Mouse (Mus musculus) neural tube, embryonic 15.5 days (tissue): ENCODE data around the gene Mmel1. TPM values are rescaled to one million over a fixed set of nuclear protein-coding genes. Genes with fewer than 3 reads are reported as not detected.

Source experiments
- ATAC-seq: fragments of 200-750 bp; cut with Nextera tagmentation; 2 replicates; pipeline ENCODE4 v1.8.0; 2017; ENCODE audit warnings: mild to moderate bottlenecking, moderate TSS enrichment, moderate library complexity; ENCODE audit not compliant: low FRiP score
- H3K27ac ChIP-seq: fragments of 300-500 bp; sonication (generic); replicated peaks from 2 replicates; pipeline ENCODE4 v1.5.1; 2015; ENCODE audit warnings: mild to moderate bottlenecking, inconsistent platforms
- H3K27me3 ChIP-seq: fragments of 300-500 bp; sonication (generic); replicated peaks from 2 replicates; pipeline ENCODE4 v1.6.1; 2015; ENCODE audit warnings: inconsistent platforms
- H3K36me3 ChIP-seq: fragments of 300-500 bp; sonication (generic); 2 replicates; pipeline ENCODE4 v1.6.1; 2015; ENCODE audit warnings: inconsistent platforms
- H3K4me1 ChIP-seq: fragments of 300-500 bp; sonication (generic); 2 replicates; pipeline ENCODE4 v1.6.1; 2015; ENCODE audit warnings: inconsistent platforms
- H3K4me2 ChIP-seq: fragments of 300-500 bp; sonication (generic); 2 replicates; pipeline ENCODE4 v1.6.1; 2015; ENCODE audit warnings: inconsistent platforms, mild to moderate bottlenecking, moderate library complexity
- H3K4me3 ChIP-seq: fragments of 300-500 bp; sonication (generic); replicated peaks from 2 replicates; pipeline ENCODE4 v1.5.1; 2015; ENCODE audit warnings: mild to moderate bottlenecking, inconsistent platforms
- H3K9ac ChIP-seq: fragments of 300-500 bp; sonication (generic); replicated peaks from 2 replicates; pipeline ENCODE4 v1.6.1; 2015; ENCODE audit warnings: mild to moderate bottlenecking, inconsistent platforms
- H3K9me3 ChIP-seq: fragments of 300-500 bp; sonication (generic); replicated peaks from 2 replicates; pipeline ENCODE4 v1.6.1; 2016; ENCODE audit warnings: inconsistent platforms
- WGBS: fragments of 180-500 bp; shearing (Covaris S2); methylation state at CpG from one replicate; pipeline ENCODE4 v1.1.7; 2015; ENCODE audit warnings: mixed read lengths; 5-methylcytosine and 5-hydroxymethylcytosine counted together
- polyA plus RNA-seq: library from polyadenylated mRNA; unstranded; fragments of >200 nt; fragmentation: Nextera tagmentation; extraction: Ambion mirVana; gene quantifications from 2 replicates; pipeline ENCODE4 v1.2.1, GENCODE M21; 2015

Gene Mmel1
- polyA plus RNA-seq, 1 experiment from 2014 or later, result 0.75 TPM

- Histone ChIP-seq H3K4me3 (no peak overlapping the region), H3K9me3 (no peaks in the 10 kb centered on the region), H3K36me3 (no peaks in the 10 kb centered on the region), H3K27me3 (peaks cover 10% of the 10 kb centered on the region), H3K4me1 (peaks cover 12% of the 10 kb centered on the region), H3K9ac (no peak overlapping the region; the same call in 1 of the 2 replicates), H3K27ac (no peak overlapping the region), H3K4me2 (no peak overlapping the region)
- WGBS, result 82% methylated on average over 4 of the region's 4 CpGs
- ATAC-seq, result no peak
These were observed 15.5 kb upstream of the Mmel1 start for GRCm38 (mm10) chr4:154853881-154854280.

GRCm38 (mm10) chr4:154854676-154855345 lies 14.6 kb upstream of the Mmel1 start:
- ATAC-seq, result no peak
- Histone ChIP-seq H3K36me3 (no peaks in the 10 kb centered on the region), H3K4me2 (peak overlapping the region; percentile 84), H3K4me3 (peak overlapping the region; percentile 50), H3K27ac (no peak overlapping the region; the same call in 1 of the 2 replicates), H3K9ac (no peak overlapping the region), H3K4me1 (peaks cover 12% of the 10 kb centered on the region), H3K9me3 (no peaks in the 10 kb centered on the region), H3K27me3 (peaks cover 10% of the 10 kb centered on the region)
- 62% methylated on average over 12 of the region's 12 CpGs for WGBS

DNA sequence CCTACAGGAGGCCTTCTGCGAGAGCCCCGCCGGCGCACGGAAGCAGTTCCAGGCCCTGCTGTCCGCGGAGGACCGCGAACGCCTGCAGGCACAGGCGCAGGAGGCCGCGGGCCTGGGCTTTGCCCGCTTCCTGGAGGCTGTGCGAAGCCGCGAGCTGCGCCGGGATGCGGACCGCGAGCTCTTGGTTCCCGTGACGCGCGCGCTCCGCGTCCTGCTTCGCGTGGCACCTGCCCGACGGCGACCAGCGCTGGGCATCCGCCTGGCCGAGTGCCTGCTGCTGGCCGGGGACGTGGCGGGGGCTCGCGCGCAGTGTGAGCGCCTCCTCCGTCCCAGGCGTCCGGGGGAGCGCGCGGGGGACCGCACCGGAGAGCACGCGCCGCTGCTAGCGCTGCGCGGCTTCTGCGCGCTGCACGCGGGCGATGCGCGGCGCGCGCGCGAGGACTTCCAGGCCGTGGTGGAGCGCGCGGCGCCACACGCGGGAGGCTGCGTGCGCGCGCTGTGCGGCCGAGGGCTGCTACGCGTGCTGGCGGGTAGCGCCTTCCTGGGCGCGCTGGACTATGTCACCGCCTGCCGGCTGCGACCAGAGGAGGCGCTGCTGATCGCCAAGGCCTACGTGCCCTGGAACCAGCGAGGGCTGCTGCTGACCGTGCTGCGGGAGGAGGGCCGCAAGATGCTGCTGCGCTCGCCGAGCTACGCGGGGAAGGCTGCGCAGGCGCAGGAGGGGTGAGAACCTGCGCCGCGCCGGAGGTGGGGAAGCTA lies 13.5 kb upstream of the Mmel1 start:
- H3K4me1 ChIP-seq, result peaks cover 12% of the 10 kb centered on the region
- H3K9ac ChIP-seq, result peak overlapping the region; percentile 73
- H3K4me3 ChIP-seq, result peak overlapping the region; percentile 50
- WGBS, result under 1% methylated on average over 103 of the region's 110 CpGs
- H3K27ac ChIP-seq, result peak overlapping the region; percentile 88
- H3K4me2 ChIP-seq, result peak overlapping the region; percentile 84
- H3K36me3 ChIP-seq, result no peaks in the 10 kb centered on the region
- ATAC-seq, result peak; percentile 97
- H3K9me3 ChIP-seq, result no peaks in the 10 kb centered on the region
- peaks cover 10% of the 10 kb centered on the region for H3K27me3 ChIP-seq

DNA sequence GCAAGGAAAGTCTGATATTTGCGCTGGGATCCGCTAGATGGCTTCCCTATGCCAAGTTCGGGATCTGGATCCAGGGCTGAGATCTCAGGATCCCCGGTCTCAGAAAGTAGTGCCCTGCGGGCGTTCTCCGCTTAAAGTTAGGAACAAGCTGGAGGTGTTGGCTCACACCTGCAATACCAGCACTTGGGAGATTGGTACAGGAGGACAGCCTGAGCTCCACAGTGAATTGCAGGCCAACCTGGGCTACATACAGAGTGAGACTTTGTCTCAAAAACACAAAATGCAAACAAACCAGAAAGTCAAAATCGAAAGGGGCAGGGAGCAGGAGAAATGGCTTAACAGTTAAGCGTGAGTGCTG lies 12.9 kb upstream of the Mmel1 start:
- H3K4me2 ChIP-seq, result peak overlapping the region; percentile 84
- H3K4me1 ChIP-seq, result peaks cover 12% of the 10 kb centered on the region
- H3K27me3 ChIP-seq, result peaks cover 10% of the 10 kb centered on the region
- peak overlapping the region; percentile 73 for H3K9ac ChIP-seq
- H3K9me3 ChIP-seq, result no peaks in the 10 kb centered on the region
- WGBS, result 17% methylated on average over 9 of the region's 9 CpGs
- peak overlapping the region; percentile 88 for H3K27ac ChIP-seq
- no peaks in the 10 kb centered on the region for H3K36me3 ChIP-seq
- peak overlapping the region; percentile 50 for H3K4me3 ChIP-seq
- ATAC-seq, result no peak

GRCm38 (mm10) chr4:154856882-154857281 lies 12.5 kb upstream of the Mmel1 start:
- 86% methylated on average over 7 of the region's 7 CpGs for WGBS
- Histone ChIP-seq H3K27me3 (peaks cover 10% of the 10 kb centered on the region), H3K4me3 (peak overlapping the region; percentile 50; the same call in 1 of the 2 replicates), H3K36me3 (no peaks in the 10 kb centered on the region), H3K4me1 (peaks cover 12% of the 10 kb centered on the region), H3K9me3 (no peaks in the 10 kb centered on the region), H3K27ac (peak overlapping the region; percentile 88; the same call in 1 of the 2 replicates), H3K4me2 (peak overlapping the region; percentile 84), H3K9ac (0 out of 2 replicates have a peak overlapping the region, but pooled peaks have one; percentile 73)
- no peak for ATAC-seq

GRCm38 (mm10) chr4:154857366-154858240 lies 11.8 kb upstream of the Mmel1 start:
- no peak overlapping the region for H3K4me2 ChIP-seq

DNA sequence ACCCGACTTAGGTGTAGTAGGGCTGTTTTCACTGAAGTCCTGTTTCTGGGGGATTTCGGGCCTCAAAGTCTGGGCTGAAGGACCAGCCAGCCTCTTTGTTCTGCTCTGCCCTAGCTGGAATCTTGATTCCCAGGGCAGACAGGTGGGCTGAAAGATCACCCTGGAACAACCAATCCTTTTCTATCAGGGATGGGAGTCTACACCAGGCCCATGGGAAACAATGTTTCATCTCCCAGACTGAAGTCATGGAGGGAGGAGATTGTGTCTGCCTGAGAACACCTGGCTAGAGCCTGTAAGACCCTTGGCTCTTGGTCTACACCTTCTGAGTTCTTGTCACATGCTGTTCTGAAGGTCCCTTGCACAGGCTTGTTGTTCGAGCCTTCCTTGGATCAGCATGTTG lies 10.8 kb upstream of the Mmel1 start:
- Histone ChIP-seq H3K4me2 (no peak overlapping the region), H3K36me3 (no peaks in the 10 kb centered on the region), H3K9me3 (no peaks in the 10 kb centered on the region), H3K9ac (no peak overlapping the region), H3K27me3 (peaks cover 7% of the 10 kb centered on the region), H3K4me3 (no peak overlapping the region), H3K27ac (no peak overlapping the region), H3K4me1 (peaks cover 12% of the 10 kb centered on the region)
- ATAC-seq, result no peak
- WGBS, result 84% methylated on average over 3 of the region's 3 CpGs

More at GRCm38 (mm10) chr4:154857366-154858240, 11.8 kb upstream of the Mmel1 start:
- H3K4me3 ChIP-seq, result no peak overlapping the region
- 87% methylated on average over 10 of the region's 10 CpGs for WGBS
- H3K27me3 ChIP-seq, result peaks cover 10% of the 10 kb centered on the region
- H3K27ac ChIP-seq, result no peak overlapping the region
- no peak overlapping the region for H3K9ac ChIP-seq
- no peaks in the 10 kb centered on the region for H3K36me3 ChIP-seq
- H3K9me3 ChIP-seq, result no peaks in the 10 kb centered on the region
- ATAC-seq, result no peak
- peaks cover 12% of the 10 kb centered on the region for H3K4me1 ChIP-seq

GRCm38 (mm10) chr4:154861967-154862366 lies 7.4 kb upstream of the Mmel1 start:
- Histone ChIP-seq H3K9ac (no peak overlapping the region), H3K9me3 (no peaks in the 10 kb centered on the region), H3K27me3 (no peaks in the 10 kb centered on the region), H3K4me3 (no peak overlapping the region), H3K4me2 (no peak overlapping the region), H3K36me3 (no peaks in the 10 kb centered on the region), H3K4me1 (peaks cover 16% of the 10 kb centered on the region), H3K27ac (no peak overlapping the region)
- no peak for ATAC-seq
- 76% methylated on average over 5 of the region's 5 CpGs for WGBS

DNA sequence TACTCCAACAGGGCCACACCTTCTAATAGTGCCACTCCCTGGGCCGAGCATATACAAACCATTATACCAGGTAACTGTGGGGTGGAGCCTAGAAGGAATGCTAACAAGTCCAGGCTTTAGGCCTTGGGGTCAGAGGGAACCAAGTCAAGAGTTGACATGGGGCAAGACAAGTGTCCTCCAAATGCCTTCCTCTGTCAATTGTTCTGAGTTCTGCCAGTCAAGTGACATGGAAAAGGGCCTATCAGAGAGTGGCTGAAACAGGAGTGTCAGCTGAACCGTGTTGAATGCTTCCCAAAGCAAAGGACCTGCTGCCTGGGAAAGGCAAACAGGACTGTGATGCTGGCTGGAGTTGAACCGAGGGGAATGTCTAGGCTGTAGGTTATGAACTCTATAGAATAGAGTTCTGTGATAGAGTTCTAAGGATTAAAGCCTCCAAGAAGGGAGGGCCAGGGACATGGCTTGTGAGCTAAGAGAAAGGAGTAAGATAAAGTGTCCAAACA lies 5.9 kb upstream of the Mmel1 start:
- 92% methylated on average over 3 of the region's 3 CpGs for WGBS
- H3K27me3 ChIP-seq, result no peaks in the 10 kb centered on the region
- peaks cover 16% of the 10 kb centered on the region for H3K4me1 ChIP-seq
- no peak overlapping the region for H3K4me3 ChIP-seq
- H3K9me3 ChIP-seq, result no peaks in the 10 kb centered on the region
- H3K36me3 ChIP-seq, result no peaks in the 10 kb centered on the region
- H3K27ac ChIP-seq, result peak overlapping the region; percentile 85; the same call in 1 of the 2 replicates
- no peak for ATAC-seq
- peak overlapping the region; percentile 60 for H3K4me2 ChIP-seq
- no peak overlapping the region for H3K9ac ChIP-seq

- Histone ChIP-seq H3K4me1 (peaks cover 16% of the 10 kb centered on the region), H3K4me3 (peak overlapping the region; percentile 42), H3K27me3 (no peaks in the 10 kb centered on the region), H3K9ac (peak overlapping the region; percentile 54), H3K27ac (peak overlapping the region; percentile 85), H3K36me3 (no peaks in the 10 kb centered on the region), H3K4me2 (peak overlapping the region; percentile 60), H3K9me3 (no peaks in the 10 kb centered on the region)
- ATAC-seq, result peak; percentile 91
- WGBS, result 1% methylated on average over 18 of the region's 18 CpGs
These were observed 5.1 kb upstream of the Mmel1 start for GRCm38 (mm10) chr4:154864271-154864771.
